Mouse (Mus musculus) layer of hippocampus, postnatal 14 days (tissue): ENCODE data around the gene Angpt4. TPM values are rescaled to one million over a fixed set of nuclear protein-coding genes. Genes with fewer than 3 reads are reported as not detected.

Source experiments
- DNase-seq, 2 experiments: peaks; one replicate each; pipeline ENCODE4 v3.0.0; 2021 to 2022; ENCODE audit warnings: low spot score in 2 of 2, mixed read lengths in 1 of 2
- total RNA-seq, 2 experiments: library from RNA; stranded (reverse); gene quantifications; 2 replicates each; pipeline ENCODE4 v1.2.3; 2021

The Angpt4 gene
- total RNA-seq, 2 experiments from 2014 or later: 0.14 to 0.52 TPM

DNA sequence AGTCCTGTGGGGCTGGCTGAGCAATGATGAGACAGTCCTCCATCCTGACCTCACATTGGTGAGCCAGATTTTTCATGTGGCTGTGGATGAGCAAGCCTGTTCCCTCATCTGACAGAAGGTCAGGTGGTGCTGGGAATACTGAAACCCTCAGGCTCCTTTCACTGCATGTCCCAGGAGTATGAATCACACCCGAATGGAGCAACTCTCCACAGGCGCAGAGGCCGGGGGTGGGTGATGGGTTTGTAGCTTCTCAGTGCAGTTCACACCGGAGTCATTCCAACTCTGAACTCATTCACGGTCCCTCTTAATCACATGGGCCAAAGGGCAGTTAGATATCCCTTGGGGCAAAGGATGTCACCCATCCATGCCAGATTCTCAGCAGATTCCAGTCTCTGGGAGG lies 3.1 kb downstream of the Angpt4 start:
- no peak for DNase-seq

DNA sequence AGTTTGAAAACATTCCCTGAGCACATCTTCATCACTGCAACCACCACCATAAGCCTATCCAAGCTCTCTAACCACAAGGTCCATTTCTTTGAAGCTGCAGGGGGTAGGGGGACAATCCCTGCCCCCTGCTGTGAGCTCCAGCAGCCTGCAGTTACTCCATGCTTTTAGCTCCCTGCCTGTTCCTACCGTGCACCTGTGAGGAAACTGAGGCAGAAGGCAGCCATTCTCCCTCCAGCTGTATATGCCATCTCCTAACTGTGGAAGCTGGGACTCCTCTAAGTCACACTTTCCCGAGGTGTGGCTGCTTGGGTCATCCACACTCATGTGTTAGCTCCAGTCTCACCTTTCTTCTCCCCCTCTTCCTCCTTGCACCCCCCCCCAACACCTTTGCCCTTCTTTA lies 4.1 kb downstream of the Angpt4 start:
- DNase-seq: no peak

GRCm38 (mm10) chr2:151916061-151916831 lies 5.2 kb downstream of the Angpt4 start:
- DNase-seq: no peak

DNA sequence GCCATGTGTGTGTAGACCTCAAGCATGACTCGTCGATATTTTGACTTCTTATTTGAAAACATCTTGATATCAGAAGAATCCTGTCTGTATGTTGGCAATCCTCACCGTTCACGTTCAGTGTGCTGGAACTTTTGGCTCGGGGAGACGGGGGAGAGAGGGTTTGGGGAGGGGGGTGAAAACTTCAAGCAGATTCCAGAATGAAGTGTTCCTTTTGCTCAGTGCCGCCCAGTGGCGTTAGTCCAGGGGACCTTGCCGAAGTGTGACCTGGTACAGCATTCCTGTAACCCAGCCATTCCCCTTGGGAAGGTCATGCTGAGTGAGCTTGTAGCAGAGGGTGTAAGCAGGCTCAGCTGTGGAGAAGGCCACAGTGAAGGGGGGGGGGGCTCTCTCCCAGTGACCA lies 8.1 kb downstream of the Angpt4 start:
- DNase-seq: no peak

- no peak for DNase-seq
These were observed 10.1 kb downstream of the Angpt4 start for GRCm38 (mm10) chr2:151921068-151921467.

- no peak for DNase-seq
These were observed 10.6 kb downstream of the Angpt4 start for GRCm38 (mm10) chr2:151921596-151921995.

DNA sequence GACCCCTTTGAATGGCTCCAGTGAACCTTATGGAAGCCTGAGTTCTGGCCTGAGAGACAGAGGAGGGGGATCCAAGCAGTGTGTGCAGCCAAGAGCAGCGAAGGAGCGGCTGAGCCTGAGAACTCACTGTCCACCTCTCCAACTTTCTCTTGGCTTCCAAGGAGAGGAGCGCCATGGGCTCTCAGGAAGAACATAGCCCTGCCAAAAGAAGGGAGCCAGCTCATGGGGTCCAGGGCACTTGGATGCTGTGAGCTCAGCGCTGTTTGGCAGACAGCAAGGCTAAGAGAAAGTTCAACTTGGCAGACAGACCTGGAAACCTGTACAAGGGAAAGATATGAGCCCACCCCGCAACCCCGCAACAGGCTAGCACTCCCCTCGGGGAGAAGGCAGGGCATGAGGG lies 13.3 kb downstream of the Angpt4 start:
- peak in 1 of 2 experiments; percentile 16 for DNase-seq

DNA sequence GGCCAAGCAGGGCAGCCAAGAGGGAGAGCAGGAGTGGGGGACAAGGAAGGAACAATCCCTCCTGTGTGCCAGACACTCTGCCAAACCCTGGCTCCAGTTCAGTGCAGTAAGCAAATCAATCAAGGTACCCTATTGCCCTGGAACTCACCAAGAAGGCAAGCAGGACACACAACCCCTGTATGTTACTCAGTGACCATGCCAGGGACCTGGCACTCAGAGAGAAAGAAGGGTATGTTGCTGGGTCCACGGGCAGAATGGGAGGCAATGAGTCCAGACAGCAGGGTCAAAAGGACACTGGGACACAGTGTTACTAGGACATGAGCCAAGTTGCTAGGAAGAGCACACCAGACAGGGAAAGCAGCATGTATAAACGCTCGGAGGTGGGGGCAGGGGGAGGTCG lies 14.7 kb downstream of the Angpt4 start:
- no peak for DNase-seq

GRCm38 (mm10) chr2:151927103-151927502 lies 16.1 kb downstream of the Angpt4 start:
- no peak for DNase-seq

- DNase-seq: peak; percentile 78 to 83
These were observed 19.5 kb downstream of the Angpt4 start for GRCm38 (mm10) chr2:151930389-151931074.

DNA sequence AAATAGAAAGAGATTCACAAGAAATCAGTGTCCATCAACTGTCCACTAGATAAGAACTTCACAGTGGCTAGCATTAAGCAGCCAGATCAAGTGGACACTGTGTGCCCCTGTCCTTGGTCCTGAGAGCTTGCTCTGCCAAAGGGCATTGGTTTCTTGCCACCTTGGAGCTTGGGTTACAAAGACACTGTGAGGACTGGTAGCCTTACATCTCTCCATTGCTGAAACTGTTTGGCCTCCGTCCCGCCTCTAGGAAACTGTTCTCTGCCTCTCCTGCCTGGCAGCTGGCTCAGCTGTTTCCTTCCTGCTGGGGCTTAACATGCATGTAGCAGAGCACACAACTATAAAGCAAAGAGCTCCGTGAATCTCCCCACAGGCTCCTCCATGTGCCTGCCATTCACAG lies 26.9 kb downstream of the Angpt4 start:
- DNase-seq: no peak

- DNase-seq: no peak
These were observed 27.8 kb downstream of the Angpt4 start for GRCm38 (mm10) chr2:151938780-151939200.

- DNase-seq: no peak
These were observed 28.8 kb downstream of the Angpt4 start for GRCm38 (mm10) chr2:151939651-151940420.

- no peak for DNase-seq
These were observed 30.3 kb downstream of the Angpt4 start for GRCm38 (mm10) chr2:151941269-151941668.

GRCm38 (mm10) chr2:151944106-151944505 lies 33.1 kb downstream of the Angpt4 start:
- no peak for DNase-seq

DNA sequence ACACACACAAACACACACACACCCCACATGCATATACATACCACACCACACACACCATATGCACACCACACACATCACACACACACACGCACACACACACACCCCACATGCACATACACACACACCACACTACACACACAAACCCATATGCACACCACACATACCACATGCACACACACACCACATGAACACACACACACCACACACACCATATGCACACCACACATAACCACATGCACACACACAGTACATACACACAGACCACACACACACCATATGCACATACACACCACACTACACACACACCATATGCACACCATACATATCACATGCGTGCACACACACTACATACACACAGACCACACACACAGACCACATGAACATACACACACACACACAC lies 36.6 kb downstream of the Angpt4 start:
- DNase-seq: no peak

DNA sequence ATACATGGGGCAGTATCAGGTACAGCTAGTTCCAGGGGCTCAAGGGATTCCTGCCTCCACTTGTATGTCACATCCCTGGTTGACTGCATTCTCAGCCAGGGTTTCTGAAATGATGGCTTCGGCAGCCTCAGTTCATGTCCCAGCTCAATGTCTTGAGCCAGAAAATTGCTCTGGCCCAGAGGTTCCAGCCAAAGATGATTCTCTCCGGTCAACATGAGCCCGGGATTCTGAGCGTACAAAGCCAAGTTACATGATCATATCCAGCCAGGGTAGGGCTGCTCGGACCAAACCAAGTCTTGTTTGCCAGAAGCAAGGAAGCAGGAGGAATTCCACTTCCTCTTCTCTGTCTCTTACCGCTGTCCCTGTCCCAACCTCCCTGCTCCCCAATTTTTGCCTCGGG lies 37.3 kb downstream of the Angpt4 start:
- no peak for DNase-seq

GRCm38 (mm10) chr2:151949082-151949774 lies 38.2 kb downstream of the Angpt4 start:
- DNase-seq: peak in 1 of 2 experiments; percentile 58

DNA sequence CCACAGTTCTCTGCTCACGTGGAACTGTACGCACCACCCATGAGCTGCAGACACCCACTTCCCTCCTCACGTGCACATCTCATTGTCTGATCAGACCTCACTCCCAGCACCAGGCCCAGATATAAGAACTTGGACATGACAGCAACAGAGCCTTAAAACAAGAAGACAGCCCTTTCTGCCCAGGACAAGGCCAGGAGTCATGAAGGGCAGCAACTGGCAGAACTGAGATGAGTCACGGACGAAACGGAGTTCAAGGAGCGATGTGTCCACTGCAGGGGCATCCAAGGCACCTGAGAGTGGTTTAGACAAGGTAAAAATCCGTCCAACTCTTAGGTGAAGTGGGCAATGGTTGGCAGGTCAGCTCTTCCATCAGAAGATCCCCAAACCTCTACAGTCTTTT lies 42.7 kb downstream of the Angpt4 start:
- no peak for DNase-seq

- no peak for DNase-seq
These were observed 45.6 kb downstream of the Angpt4 start for GRCm38 (mm10) chr2:151956500-151957137.

DNA sequence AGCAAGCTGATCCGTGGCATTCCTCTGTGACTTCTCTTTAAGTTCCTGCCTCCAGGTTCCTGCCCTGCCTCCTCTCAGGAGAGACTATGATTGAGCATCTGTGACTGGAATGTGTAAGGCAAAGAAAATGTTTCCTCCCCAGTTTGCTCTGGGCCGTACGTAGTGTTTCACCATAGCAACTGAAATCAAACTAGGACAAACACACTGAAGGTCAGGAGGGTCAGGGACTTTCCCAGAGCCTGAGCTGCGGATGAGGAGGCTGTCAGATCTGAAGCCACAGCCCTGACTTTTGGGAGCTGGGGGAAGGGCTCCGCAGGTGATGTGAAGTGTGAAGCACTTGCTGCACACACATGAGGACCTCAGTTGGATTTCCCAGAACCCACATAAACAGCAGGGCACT lies 48.3 kb downstream of the Angpt4 start:
- no peak for DNase-seq
